Mouse (Mus musculus) hematopoietic stem cell, adult 5-6 weeks (primary cell): ENCODE results near the gene Htr2a. TPM values are rescaled to one million over a fixed set of nuclear protein-coding genes. Genes with fewer than 3 reads are reported as not detected.

Experiments used
- ATAC-seq, 2 experiments: fragments of 125-278 bp in 1 of 2; replicated peaks in 1 of 2; 2 replicates each; pipeline ENCODE4 v1.8.0; 2016 to 2017; ENCODE audit warnings: inconsistent platforms in 2 of 2, mild to moderate bottlenecking in 2 of 2, moderate number of reproducible peaks in 2 of 2, low read depth in 1 of 2, moderate TSS enrichment in 1 of 2; ENCODE audit not compliant: low FRiP score in 2 of 2, poor library complexity in 2 of 2, severe bottlenecking in 2 of 2, insufficient read depth in 1 of 2, low TSS enrichment in 1 of 2
- total RNA-seq: library from RNA; stranded (forward); fragments of 172-1452, 232-1000 nt; gene quantifications from 2 replicates; pipeline ENCODE4 v1.2.3, GENCODE M21; 2017

Gene Htr2a
- total RNA-seq: 1.8 and 4.3 TPM in 2 replicates

DNA sequence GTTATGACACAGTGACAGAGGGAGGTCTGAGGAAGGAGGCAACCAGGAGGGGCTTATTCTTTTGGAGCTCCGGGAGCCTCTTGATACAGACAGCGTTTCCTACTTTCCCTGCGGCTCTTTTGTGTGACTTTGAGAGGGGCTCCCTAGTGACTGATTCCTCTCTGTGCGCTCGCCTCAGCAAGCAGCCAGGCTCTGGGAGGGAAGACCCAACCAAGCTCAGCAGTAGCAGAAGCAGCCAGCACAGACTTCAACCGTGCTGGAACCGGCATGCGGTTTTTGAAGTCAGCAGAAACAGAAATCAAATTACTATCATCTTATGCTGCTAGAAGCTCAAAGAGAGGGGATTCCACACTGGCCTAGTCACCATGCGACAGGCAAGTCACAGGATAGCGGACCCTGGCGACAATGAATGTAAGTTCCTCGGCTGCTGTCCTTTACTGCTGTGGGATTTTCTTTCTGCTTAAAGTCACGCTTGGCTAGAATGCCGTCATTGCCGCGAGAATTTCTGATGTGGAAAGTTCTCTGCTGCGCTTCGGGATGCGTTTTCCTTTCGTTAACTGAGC is at the start of gene Htr2a:
TSS of gene Htr2a (plus strand) at position 22 of the 563 bp plus-strand sequence.
- 0 out of 4 replicates have a peak, but pooled peaks of 1 of the 2 experiments have one; percentile 22 for ATAC-seq

DNA sequence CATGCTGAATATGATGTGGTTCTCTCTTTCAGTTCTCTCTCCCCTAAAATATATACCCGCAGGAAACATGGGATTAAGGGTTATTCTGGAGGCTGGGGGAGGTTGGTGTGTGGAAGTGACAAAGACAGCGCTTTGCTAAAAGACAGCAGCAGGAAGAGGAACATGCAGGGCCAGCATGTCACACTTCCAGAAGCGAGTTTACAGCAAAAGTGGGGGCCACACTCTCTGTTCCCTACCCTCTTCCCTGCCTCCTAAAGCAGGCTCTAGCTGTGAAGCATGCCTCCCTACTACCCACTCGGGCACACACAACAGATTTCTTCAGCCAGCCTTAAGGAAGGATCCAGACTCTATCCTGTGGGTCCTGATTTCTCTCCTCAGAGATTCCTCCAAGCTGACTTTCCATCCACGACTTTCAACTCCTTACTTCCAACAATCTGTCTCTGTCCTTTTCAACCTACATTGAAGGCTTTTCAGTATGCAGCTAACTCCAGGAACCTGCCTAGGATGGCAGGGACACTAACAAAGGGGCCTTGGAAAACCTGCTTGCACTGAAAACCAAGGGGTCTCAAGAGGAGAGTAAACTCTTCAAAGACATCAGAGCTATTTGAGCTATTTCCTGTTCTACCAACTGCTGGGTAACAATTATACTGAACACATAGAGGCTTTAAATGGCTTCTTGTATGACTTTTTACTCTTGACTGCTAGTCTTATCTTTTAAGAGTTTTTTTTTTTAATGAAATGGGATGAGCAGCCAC is 39.1 kb upstream of the Htr2a start:
- ATAC-seq: no peak

DNA sequence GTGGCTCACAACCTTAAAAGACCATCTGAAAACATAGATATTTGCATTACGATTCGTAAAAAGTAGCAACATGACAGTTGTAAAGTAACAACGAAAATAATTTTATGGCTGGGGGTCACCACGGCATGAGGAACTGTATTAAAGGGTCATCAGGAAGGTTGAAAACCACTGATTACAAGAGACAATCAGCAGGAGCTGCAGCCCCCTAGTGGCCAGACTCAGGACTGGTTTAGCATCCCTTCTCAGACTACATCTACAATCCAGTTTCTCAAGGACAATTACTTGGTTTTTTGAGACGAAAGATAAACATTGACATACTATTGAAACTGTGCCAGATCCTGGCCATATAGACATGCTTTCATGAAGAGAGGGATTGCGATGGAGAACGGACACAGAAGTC is 38.1 kb upstream of the Htr2a start:
- ATAC-seq: peak in 1 of 2 experiments; percentile 62; a peak in 1 of 4 replicates

DNA sequence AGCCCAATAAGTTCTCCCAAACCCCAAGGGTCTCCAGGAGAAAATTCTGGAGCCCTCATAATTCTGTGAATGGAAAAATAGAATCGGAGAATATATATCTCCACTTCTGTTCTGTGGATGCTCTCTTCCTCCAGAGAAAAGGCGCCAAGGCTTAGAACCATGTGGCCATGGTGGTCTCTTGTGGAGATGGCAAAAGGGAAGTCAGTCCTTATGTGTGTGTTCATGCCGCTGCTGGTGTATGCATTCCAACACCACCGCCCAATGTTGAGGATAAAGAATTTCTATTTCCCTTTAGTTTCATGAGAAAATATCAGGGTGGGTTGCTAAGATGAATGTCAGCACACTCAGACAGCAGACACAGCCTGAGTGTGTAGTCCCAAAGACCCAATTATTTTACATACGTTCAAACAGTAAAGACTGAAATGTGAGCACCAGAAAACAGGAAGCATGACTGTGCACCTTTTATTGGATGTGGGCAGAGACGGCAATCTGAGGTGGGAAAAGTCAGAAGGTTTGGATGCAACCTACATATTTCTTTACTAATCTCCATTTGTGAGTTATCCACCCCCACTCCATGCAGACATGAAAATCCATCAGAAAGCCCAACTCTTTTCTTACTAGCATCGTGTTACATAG is 37.4 kb upstream of the Htr2a start:
- 0 out of 4 replicates have a peak, but pooled peaks have one; percentile 36 to 52 for ATAC-seq

- ATAC-seq: no peak
These were observed 29.3 kb upstream of the Htr2a start for GRCm38 (mm10) chr14:74611326-74611725.

- ATAC-seq: peak; percentile 68 to 76; a peak in 3 of 4 replicates
These were observed 21.8 kb upstream of the Htr2a start for GRCm38 (mm10) chr14:74618858-74619257.

DNA sequence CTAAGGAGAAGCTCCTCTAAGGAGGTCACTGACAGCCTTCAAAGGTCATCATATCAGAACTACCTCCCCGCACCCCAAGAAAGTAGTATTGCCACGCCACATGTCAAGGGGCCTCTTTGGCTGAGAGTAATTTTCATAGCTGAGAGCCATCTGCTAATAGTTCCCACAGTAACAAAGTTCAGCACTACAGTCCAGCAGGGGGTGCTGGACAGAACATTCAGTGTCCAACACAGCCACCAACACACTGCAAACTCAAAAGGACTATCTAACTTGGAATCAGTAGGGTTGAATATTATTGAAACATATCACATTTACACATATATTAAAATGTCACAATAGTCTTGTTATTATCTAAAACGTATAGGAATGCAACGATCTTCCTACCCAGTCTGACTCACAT is 2.6 kb upstream of the Htr2a start:
- 0 out of 4 replicates have a peak, but pooled peaks of 1 of the 2 experiments have one; percentile 23 for ATAC-seq

DNA sequence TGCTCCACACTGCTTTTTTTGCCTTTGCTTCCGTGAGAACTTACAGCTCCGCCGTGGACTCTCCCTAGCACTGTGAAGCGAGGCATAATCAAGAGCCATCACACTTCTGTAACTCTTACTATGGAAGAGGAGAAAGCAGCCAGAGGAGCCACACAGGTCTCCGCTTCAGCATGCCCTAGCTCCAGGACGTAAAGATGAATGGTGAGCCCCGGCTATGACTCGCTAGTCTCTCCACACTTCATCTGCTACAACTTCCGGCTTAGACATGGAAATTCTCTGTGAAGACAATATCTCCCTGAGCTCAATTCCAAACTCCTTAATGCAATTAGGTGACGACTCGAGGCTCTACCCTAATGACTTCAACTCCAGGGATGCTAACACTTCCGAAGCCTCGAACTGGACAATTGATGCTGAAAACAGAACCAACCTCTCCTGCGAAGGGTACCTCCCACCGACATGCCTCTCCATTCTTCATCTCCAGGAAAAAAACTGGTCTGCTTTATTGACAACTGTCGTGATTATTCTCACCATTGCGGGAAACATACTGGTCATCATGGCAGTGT is 1.1 kb downstream of the Htr2a start:
- no peak for ATAC-seq

- ATAC-seq: peak; percentile 79 to 83
These were observed 2.7 kb downstream of the Htr2a start for GRCm38 (mm10) chr14:74643296-74643695.

DNA sequence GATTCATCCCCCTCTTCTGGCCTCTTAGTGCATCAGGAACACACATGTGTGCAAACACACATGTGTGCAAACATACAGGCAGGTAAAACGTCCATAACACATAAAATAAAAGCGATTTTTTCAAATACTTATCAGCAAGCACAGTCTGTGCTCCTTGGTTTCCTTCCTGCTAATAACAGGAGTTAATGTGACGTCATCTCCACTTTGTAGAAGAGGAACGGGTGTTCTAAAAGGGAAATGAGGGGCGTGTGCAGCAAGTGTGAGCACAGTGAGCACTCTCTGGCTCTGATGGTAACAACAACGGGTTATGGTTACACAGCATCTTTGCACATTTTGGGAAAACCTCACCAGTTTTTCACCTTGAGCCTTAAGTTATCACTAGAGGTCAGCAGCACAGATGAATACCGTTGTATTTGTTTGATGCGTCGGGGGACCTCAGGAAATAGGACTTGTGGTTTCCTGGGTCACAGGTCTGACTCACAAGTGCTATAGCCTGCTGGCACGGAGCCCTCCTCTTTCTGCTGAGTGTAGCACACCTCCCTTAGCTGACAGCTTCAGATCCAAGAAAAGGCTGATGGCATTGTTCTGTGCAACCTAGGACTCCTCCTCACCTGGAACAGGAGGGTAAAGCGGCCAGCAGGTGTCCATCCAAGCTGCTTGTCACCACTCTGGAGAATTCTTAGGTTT is 5.6 kb downstream of the Htr2a start:
- peak; percentile 65 to 79 for ATAC-seq

GRCm38 (mm10) chr14:74650001-74650400 is 9.4 kb downstream of the Htr2a start:
- ATAC-seq: no peak

DNA sequence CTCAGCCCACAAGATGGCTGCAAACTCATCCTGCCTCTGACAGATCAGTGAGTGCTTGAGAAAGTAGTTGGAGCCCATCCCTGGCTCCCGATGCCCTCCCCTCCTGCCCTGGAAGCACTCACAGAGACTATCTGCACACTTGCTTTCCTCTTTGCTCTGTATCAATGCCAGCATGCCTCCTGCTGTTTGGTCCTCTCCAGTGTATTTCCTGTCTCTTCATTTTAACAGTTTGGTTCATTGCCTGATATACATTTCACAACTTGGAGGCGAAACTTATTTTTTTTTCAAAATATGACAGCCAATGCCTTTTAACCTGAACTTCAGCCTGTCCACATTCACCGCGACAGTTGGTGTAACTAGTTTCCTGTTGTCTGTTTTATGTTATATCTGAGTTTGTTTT is 11.0 kb downstream of the Htr2a start:
- no peak for ATAC-seq

DNA sequence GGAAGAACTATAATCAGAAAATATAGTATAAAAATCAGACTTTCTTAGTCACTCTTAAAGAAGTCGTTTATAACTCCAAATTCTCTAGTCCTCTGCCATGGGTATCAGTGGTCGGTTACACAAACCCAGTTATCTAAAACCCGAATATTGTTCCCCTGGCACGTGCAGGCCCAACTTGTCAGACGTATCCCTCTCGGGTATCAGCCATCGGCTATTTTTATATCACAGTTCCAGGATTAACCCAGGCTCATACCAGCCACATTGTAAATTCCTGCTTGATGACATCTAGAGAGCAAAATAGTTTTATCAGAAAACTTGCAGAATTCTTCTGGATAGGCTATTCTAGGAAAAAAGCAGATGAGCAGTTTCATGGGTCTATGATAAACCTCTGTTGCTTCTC is 16.6 kb downstream of the Htr2a start:
- no peak for ATAC-seq

DNA sequence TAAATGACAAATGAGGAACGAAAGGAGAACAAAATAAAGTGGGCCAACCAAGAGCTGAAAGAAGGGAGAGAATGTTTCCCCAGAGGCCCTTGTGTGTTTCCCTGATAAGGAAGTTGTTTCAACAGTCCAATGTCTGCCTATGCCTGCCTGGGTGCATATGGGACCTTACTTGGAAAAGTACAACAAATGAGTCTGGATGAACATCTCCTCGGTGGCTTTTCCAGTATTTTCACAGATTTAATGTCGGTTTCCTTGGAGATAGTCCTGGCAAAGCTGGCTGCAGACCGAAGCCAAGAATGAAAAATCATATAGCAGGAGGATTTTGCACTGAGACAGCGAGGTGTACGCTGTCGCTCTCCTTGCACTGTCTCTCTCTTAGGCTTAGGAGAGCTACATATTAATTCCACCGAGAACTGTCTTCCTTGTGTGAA is 18.8 kb downstream of the Htr2a start:
- peak; percentile 22 to 32; a peak in 3 of 4 replicates for ATAC-seq

- peak in 1 of 2 experiments; percentile 58; a peak in 1 of 4 replicates for ATAC-seq
These were observed 31.7 kb downstream of the Htr2a start for GRCm38 (mm10) chr14:74672137-74673019.

GRCm38 (mm10) chr14:74673020-74673350 is 32.3 kb downstream of the Htr2a start:
- 0 out of 4 replicates have a peak, but pooled peaks of 1 of the 2 experiments have one; percentile 7 for ATAC-seq

DNA sequence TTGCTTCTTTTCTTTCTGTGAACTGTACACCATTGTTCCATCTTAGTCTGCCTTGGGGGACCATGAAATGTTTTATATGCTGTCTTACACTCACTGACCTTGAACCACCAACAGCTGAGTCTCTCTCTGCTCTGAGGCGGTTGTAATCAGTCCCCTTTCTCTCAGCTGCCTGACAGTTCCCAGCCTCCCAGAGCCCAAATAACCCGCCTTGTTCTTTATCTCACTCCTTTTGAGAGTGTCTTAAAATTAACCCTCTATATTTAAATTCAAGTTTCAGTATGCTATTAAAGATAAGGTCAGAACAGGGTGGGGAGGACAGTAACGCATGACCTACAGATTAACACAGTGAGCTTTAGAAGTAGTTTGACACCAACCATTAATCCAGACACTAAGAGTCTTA is 32.9 kb downstream of the Htr2a start:
- no peak for ATAC-seq
